Mouse (Mus musculus): ENCODE data around the gene Vcpkmt.
"Not testable (repeated sequence)": the region's sequence is repeated elsewhere in the genome, so short reads cannot be mapped to it uniquely, and the experiment has no call there.

Vcpkmt gene

DNA sequence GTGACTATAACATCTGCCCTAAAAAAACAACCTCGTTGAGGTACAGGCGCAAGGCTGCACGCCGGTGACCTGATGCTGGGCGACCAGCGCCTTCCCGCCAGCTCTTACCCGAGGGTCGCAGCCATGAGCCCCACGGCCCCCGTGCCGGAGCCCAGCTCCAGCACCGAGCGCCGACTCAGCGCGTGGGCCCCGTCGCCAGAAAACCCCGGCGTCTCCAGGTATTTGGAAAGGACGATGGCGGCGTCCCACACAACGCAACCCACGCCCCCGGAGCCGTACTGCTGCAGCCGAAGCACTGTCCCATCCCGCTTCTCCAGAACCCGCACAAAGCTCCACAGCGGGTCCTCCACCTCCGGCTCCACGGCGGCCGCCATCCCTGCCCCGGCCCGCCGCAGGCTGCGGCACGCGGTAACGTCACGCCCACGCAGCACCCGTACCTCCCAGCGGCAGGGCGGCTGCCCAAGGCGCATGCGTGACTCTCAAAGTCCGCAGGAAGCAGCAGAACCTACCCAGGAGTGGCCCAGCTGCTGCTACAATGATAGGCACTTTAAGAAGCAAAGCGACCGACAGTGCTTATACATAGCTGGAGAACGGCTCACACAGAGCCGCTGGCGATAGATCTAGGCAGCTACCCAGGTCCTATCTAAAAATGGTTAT is at the start of gene Vcpkmt:
Gene Vcpkmt, minus strand, starts transcription at position 416 of the 657 bp plus-strand sequence.
- DNase-seq (ENCODE audit: low read depth, low spot score), result peak; percentile 98

DNA sequence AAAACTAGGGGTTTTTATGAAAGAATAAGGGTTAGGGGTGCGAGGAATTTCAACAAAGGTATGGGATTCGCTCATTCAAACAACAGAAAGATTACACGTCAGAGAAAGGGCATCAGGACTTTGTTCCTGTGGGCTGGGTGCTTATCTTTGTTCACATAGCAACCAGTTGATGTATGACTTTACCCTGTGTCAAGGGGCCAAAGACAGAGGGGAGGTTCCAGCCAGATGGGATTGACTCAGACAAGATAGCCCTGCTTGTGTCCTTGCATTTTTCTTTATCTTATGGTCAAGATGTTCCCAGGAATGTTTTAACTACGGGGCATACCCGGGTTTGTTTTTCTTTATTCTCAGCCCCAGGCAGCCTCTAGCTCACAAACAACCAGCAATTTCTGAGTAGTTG is 35.8 kb upstream of the Vcpkmt start:
- not testable (repeated sequence) for DNase-seq (ENCODE audit: low read depth, low spot score)

DNA sequence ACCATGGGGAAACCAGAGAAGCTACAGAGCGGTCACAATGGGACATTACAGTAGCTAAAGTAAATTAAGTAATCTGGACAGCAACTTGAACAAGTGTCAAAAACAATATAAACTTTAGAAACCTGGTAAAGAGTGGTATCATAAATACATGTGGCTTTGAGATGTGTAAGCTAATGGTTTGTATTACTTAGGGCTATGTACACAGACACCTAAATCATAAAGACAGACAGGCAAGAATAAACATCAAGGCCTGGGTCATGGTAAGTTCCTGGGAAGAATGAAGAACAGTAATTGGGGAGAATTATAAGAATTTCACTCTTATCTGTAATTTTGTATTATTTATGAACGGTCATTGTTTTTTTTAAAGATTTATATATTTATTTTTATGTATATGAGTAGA is 21.5 kb upstream of the Vcpkmt start:
- DNase-seq (ENCODE audit: low read depth, low spot score), result no peak

DNA sequence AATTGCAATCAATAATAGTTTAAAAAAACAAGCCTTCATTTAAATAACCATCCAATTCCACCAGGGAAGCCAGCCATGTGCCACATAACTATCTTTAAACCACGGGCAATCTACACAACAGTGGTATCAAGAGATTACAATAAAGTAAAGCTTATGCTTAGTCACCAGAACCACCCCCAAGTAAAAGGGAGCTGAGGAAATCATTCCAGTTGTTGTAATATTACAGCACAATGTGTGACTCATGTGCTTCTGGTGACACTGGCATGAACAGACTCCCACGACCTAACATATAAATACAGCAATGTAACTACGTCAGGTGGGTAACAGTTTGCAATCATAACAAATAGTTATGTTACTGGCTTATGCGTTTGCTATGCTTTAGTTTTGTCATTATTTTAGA is 14.6 kb upstream of the Vcpkmt start:
- no peak for DNase-seq (ENCODE audit: low read depth, low spot score)

DNA sequence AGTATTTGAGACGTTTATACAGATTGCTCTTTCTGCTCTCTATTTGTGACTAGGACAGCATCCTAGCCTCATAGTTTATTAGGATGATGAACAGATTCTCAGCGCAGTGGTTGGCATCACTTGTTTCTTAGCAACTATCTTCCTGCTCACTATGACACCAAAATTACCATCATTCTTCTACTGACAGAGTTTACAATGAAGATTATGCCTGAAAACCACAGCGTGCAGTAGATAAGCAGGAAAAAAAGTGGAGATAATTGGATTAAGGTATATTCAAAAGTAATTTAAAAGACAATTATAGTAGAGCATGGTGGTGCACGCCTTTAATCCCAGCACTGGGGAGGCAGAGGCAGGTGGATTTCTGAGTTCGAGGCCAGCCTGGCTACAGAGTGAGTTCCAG is 10.3 kb upstream of the Vcpkmt start:
- no peak for DNase-seq (ENCODE audit: low read depth, low spot score)

DNA sequence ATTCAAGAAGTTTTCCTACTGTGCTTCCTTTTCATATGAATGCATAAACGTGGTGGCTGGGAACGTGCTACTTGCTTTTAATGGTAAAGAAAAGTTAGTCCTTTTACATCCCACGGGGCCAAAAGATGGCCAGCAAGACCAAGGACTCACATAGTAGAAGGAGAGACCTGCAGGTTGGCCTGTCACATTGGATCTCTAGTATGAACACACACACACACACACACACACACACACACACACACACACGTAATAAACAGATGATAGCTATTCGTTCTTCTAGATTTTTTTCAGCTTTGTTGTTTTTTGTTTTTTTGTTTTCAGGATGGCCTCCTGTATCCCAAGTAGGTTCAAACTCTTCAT is 422 bp upstream of the Vcpkmt start:
- DNase-seq (ENCODE audit: low read depth, low spot score), result no peak

DNA sequence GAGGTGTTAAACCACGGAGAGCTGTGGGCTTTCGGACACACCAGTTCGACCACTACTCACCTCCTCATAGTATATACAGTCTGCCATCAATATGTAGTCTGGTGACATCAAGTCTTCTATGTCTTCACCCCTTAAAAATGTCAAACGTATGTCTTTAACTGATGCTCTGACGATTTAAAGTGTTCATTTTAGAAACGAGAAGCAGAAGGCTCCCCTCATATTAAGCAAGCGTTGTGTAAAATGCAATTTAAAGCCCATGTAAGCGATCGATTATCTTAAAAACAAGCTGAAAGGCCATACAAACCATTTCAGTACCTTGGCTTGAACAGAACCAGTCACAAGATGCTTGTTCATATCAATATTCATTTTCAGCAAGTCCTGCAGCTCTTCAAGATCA is 614 bp downstream of the Vcpkmt start:
- no peak for DNase-seq (ENCODE audit: low read depth, low spot score)

DNA sequence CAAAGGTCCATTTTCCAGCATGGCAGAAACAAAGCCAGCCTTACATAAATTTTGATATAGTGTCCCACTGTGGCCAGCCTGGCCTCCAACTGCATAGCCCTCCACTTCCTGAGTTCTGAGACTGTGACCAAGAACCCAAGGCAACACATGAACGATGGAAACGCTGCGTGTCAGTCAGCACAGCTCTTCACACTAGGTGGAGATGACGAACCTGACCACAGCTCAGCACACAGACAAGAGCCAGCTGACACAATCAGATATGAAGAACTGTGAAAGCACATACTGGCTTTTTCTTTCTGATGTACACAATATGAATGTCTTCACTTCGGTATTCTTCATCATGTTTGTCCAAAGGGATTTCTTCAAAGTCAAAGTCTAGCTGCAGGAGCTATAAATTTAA is 3.2 kb downstream of the Vcpkmt start:
- peak; percentile 24 for DNase-seq (ENCODE audit: low read depth, low spot score)

DNA sequence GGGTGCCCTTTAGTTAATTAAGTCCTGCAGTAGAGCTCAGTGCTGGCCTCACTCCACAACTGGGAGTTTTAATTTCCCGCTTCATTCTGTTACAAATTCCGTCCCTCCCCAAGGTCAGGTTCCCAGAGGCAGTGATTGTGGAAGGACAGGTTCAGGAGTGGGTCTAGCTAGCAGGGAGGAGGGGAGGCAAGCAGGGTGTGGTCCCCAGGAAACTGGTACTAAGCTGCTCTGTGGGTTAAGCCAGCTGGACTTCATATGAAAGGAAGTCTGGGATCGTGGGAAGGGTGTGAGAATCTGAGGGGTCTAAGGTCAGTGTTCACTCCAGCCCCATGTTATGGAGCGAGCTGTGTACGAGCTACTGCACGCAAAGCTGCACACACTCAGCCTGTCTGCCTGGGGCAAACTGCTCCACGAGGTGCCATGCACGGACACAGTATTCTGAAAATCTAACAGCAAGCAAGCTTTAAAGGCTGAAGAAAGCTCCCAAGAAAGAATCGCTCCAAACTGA is 6.7 kb downstream of the Vcpkmt start:
- DNase-seq (ENCODE audit: low read depth, low spot score), result no peak

DNA sequence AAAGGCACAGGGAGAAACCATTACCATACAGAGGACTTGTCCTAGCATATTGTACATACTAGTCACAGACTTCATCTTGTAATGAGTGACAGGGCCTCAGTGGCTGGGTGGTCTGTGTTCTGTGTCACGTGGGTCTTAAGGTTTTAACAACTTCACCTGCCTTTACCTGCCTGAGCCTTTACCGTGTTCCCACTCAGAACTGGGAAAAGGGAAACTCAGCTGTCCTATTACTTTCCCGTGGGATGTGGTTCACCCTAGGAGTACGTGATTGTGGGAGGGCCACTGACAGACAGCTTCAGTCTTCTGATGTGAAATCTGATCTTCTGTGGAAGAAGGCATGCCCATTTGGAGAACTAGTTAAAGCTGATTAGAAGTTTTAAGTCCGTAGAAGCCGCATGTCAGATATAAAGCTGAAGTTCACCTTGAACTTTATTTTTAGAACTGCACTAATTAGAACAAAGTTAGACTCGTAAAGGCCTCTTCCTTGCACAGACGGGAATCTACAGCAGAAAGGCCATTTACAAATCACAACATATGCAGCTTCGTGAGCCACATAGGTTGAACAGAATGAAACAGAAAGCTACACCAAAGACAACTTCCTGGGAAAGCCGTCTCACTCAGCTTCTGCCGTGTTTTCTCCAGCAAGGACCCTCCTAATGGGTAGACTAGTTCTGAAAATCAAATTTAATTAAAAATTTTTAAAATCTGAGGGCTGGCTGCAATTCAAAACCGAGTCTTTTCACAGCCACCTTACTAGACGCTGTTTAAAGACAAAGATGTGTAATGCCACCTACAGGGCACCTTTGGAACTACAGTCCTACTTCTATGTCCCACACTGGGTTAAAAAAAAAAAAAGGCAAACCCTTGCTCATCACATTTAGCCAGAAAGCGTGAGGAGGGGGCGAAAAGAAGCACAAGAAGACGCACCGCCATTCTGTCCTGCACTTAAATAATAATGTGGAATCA is 8.6 kb downstream of the Vcpkmt start:
- peak; percentile 92 for DNase-seq (ENCODE audit: low read depth, low spot score)

DNA sequence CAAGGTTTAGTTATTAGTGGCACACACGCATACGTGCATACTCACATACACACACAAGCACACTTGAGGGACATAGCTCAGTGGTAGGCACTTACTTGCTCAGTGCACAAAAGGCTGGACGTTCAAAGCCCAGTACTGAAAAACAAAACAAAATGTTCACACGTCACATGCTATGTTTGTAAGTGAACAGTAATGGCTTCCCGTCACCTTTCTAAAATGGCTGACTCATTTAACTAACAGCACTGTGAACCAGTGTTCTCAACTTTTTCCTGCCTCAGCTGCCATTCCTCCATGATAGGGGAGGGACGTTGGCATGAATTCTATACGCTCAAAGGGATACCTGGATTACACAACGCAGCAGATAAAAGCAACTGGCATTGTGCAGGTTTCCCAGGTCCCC is 9.6 kb downstream of the Vcpkmt start:
- no peak for DNase-seq (ENCODE audit: low read depth, low spot score)

DNA sequence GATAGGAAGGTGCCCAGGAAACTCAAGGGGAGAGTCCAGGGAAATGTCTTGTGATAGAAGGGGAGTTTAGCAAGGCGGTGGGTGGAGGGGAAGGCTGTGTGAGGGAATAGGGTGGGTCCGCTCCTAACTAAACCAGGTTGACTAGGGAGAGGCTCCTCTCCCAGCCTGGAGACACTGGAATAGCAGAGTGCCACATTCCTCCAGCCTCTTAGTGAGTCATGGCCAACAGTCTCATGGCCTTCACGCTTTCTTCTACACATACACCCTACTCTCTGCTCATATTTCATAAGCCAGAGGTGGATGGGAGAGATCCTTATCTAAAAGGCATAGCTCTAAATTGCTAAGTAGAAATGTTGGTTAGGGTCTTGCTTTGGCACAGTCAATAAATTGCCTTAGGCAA is 12.9 kb downstream of the Vcpkmt start:
- no peak for DNase-seq (ENCODE audit: low read depth, low spot score)

DNA sequence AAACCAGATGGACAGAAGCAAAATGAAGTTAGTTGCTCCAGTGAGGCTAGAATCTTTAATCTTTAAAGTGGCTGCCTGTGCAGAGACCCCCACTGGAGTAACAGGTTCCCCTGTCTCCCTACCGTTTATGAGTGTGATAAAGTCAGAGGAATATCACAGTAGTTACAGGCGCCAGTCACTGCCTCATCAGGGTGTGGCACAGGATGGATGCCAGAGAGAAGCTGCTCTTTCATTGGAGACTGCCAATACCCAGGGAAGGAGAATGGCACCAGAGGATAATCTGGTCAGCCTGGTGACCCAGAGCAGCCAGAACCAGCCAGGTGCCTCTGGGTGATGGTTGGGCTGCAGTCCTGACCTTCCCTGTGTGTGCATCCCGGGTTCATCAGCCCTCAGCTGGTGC is 14.6 kb downstream of the Vcpkmt start:
- DNase-seq (ENCODE audit: low read depth, low spot score), result no peak

DNA sequence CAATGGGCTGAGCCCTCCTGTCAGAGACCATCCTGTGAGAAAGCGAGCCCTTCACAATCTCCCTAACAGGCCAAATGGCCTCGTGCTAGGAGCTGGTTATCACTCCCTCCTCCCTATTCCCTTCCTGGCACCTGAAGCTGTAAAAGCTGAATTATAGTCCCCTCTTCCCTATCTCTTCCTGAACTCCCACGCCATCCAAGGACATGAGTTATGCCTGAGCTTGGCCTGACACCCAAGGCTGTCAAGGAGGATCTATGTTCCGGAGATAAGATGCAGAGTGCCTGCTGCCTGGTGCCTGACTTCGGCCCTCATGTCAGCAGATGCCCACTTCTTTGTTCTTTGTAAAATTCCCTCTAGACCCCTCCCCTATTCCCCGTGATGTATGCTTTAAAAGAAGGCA is 21.8 kb downstream of the Vcpkmt start:
- DNase-seq (ENCODE audit: low read depth, low spot score), result not testable (repeated sequence)

DNA sequence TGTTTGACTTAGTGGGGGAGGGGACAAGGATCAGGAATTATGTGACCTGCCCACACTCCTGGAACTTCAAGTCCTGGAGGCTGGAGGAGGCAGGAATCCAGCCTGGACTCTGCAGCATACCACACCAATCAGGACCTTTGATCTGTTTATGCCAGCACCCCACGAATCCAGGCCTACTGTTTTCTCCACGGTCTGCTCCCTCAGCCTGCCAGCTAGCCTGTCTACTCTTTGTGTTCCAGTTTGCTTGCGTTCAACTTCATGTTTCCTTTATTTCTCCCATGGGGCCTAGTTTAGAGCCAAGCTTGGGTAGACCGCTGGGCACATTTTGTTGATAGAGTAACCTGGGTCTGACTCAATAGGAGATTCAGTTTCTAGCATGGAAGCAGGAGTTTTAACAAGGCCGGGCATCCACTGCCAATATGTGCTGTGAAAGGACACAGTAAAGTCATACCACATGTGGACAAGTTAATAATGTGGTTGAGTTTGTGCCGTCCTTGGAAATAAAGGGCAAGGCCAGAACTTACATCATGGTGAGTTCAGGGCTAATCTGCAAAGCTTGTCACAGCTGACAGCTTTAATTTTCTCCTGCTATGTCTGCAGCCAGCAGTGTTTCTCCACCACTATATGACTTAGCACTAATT is 26.5 kb downstream of the Vcpkmt start:
- DNase-seq (ENCODE audit: low read depth, low spot score), result no peak

DNA sequence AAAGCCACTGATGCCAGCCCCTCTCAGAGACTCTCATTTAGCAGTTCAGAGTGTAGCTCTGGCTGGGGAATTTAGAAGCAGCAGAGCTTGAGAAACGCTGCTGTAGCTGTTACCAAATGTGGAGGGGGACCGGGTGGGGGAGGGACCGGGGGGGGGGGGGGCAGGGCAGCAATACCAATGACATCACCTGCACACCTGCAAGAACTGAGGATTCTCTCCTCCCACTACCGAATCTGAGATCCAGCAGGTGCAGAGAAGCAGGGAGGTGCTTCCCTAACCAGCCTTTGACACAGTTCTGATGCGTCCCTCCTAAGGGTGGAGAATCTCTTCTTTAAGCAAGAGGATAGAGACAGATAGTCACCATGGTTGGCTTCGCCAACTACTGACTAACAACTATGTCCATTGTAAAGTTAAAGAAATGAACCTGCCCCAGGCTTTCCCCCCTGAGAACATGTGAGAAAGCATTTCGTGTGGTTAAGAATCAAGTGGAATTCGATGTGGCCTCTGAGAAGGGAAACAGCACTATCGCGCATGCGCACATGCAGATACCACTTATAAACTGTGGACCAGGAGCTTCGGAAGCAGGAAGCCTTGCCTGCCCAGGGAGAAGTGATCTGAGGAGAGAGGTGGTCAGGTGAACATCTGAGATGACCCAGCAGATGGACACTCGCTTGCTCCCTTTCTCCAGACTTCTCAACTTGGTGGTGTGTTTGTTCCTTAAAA is 37.2 kb downstream of the Vcpkmt start:
- DNase-seq (ENCODE audit: low read depth, low spot score), result no peak

DNA sequence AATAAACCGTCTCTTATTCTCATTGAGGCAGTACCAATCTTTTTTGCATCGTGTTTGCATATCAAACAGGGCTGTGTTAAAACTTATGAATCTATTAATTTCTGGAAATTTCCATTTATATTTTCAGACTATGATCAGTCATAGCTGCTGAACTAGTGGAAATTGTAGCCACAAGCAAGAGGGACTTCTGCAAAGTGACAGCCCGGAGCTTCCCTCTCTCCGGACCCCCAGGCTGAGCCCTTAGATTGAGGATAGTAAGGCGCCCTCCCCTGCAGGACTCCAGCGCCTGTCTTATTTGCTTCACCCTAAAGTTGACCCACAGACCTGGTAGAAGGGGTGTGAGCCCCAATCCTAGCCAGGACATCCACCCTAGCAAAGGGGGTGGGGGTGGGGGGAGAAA is 37.8 kb downstream of the Vcpkmt start:
- DNase-seq (ENCODE audit: low read depth, low spot score), result no peak

DNA sequence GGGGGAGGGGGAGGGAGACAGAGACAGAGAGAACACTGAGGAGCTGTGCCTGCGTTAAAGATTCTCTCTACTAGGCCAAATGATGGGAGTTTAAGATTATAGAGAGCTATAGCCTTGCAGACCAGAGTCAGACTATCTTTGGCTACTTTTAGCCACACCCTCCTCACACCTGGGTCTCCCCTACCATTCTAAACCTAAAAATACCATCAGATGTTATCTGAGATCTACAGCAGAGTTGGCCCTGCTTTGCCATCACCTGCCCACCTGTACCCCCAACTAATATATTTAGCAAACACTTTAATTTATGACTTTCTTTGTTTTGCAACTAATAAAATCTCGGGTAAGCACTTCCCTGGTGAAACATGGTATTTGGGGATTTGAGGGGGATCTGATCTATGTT is 38.3 kb downstream of the Vcpkmt start:
- no peak for DNase-seq (ENCODE audit: low read depth, low spot score)

DNA sequence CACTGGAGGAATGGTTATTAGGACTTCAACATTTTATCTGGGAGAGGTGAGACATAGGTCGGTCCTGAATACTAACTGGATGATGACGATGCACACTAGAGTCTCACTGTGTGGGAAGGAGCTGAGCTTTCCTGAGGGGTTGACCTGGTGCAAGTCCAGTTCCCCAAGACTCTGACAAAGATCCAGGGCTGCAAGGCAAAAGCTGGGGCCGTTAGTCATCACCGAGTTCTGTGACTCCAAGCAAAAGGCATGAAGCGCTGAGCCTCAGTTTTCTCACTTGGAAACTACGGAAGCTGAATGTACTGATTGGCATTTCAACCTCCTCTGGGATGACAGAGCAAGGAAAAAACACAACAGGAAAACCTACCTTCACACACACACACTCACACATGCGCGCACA is 40.5 kb downstream of the Vcpkmt start:
- DNase-seq (ENCODE audit: low read depth, low spot score), result no peak

DNA sequence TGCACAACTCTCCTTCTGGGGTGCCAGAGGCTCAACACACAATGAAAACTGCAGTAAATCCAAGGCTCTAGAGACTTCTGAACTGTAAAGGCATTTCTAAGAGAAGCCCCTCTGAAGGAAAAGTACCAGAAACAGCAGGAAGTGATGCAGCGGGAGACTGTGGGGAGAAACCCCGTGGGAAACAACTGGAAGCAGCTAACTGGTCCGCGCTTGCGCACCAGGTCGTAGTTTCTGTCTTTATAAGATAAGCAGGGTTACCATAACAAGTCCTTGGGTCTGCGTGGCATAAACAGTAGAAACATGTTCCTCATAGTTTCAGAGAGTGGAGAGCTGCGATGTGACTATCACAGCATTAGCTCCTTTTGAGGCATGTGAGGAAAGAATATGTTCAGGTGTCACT is 41.2 kb downstream of the Vcpkmt start:
- peak; percentile 18 for DNase-seq (ENCODE audit: low read depth, low spot score)

DNA sequence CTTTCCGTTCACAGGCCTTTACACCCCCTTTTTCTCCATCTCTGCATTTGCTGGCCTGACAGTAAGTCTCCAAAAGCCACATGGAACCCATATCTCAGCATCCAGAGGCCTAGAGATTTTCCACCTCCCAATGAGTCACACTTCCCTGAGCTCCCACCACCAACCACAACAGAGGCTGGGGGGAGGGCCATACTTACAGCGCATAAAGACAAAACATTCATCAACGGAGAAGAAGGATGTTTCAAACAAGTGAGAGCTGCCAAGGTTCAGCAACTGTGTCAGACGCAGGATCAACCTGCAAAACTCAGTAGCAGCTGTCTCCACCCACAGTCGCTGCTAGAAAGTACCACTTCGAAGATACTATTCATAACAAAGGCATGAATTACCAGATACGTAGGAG is 43.5 kb downstream of the Vcpkmt start:
- peak; percentile 75 for DNase-seq (ENCODE audit: low read depth, low spot score)
